Mouse (Mus musculus): ENCODE data around the gene Tnrc18. TPM values are rescaled to one million over a fixed set of nuclear protein-coding genes. Genes with fewer than 3 reads are reported as not detected.
A peak's percentile ranks its signal among the peaks of the same experiment; 100 is the strongest.

Tnrc18 gene
- total RNA-seq, 4 experiments from 2014 or later, result 112 to 134 (median 116) TPM

DNA sequence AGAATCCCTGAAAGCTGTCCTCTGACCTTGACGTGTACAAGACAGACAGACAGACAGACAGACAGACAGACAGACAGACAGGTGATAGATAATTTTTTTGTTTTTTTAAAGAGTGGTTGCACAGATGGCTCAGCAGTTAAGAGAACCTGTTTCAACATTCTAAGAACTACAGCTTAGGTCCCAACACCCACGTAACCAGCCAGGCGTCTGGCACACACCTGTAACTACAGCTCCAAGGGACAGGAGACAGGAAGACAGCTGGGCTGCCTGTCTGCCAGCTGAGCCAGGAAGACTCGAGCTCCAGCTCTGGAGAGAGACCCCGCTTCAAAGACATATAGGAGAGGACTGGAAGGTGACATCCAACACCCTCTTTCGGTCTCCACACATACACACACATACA lies 38.6 kb downstream of the Tnrc18 start:
- DNase-seq (ENCODE audit: low spot score in 2 of 2), result peak in 1 of 2 experiments; percentile 59

- DNase-seq (ENCODE audit: low spot score in 2 of 2), result no peak
These were observed 39.3 kb downstream of the Tnrc18 start for GRCm38 (mm10) chr5:142778135-142778534.

DNA sequence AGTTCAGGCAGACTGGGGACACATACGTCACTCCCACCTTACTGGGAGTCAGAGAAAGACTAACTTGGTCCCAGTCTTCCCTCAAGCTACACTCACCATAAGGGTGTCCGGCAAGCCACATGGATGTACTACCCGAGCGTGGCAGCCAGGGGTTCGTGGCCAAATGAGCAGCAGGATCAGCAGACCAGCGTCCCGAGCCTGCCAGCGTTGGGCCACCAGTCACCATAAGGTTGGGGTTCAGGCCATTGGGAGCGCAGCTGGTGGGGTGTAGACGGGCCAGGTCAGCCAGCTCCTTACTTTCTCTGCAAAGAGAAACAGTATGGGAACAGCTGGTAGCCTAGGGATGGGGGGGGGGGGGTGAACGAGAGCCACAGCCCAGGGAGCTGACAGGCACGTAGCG lies 41.4 kb downstream of the Tnrc18 start:
- DNase-seq (ENCODE audit: low spot score in 2 of 2), result no peak

DNA sequence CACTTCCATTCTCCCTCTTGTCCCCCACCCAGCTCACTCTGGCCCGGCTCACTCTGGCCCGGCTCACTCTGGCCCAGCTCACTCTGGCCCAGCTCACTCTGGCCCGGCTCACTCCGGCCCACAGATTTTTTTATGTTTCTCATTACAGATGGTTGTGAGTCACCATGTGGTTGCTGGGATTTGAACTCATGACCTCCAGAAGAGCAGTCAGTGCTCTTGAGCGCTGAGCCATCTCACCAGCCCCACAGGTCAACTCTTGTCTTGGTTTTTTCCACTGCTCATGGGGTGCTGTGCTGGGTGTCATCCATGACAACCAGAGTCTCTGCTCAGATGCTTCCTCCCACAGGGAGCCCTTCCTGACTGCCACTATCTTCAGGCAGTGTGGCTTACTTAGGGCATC lies 42.7 kb downstream of the Tnrc18 start:
- DNase-seq (ENCODE audit: low spot score in 2 of 2), result no peak

GRCm38 (mm10) chr5:142771964-142772363 lies 45.5 kb downstream of the Tnrc18 start:
- DNase-seq (ENCODE audit: low spot score in 2 of 2), result no peak

DNA sequence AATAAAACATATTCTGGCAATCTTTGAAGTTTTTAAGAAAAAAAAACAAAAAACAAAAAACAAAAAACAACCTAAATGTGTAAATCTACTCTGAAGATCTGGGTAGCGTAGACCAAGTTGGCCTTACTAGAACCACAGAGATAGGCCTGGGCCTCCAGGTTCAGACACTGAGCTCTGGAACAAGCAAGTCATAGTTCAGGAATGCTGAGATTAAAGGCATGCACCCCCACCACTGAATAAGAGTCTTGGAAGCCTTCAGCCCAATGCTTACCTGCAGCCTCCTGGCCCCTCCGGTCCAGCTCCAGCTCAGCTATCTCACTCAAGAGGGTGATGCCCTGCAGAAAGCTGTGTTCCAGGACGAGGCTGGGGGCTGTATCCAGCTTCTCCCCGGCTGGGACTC lies 46.4 kb downstream of the Tnrc18 start:
- DNase-seq (ENCODE audit: low spot score in 2 of 2), result no peak

- no peak for DNase-seq (ENCODE audit: low spot score in 2 of 2)
These were observed 47.8 kb downstream of the Tnrc18 start for GRCm38 (mm10) chr5:142769641-142770040.

GRCm38 (mm10) chr5:142768352-142769267 lies 48.9 kb downstream of the Tnrc18 start:
- no peak for DNase-seq (ENCODE audit: low spot score in 2 of 2)

GRCm38 (mm10) chr5:142767937-142768336 lies 49.5 kb downstream of the Tnrc18 start:
- peak in 1 of 2 experiments; percentile 66 for DNase-seq (ENCODE audit: low spot score in 2 of 2)

DNA sequence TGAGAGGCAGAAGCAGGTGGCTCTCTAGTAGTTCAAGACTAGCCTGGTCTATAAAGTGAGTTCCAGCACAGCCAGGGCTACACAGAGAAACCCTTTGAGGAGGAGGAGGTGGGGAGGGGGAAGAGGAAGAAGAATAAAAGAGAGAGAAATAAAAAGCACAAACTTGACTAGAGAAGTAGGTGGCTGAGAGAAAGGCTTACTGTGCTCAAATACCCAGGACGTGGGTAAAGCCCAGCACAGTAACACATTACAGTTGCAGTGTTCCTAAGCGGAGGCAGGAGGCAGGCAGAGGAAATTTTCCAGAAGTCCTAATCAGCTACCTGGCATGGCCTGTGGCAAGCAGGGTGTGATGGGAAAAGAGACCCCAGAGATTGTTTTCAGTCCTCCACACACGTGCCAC lies 50.8 kb downstream of the Tnrc18 start:
- no peak for DNase-seq (ENCODE audit: low spot score in 2 of 2)

DNA sequence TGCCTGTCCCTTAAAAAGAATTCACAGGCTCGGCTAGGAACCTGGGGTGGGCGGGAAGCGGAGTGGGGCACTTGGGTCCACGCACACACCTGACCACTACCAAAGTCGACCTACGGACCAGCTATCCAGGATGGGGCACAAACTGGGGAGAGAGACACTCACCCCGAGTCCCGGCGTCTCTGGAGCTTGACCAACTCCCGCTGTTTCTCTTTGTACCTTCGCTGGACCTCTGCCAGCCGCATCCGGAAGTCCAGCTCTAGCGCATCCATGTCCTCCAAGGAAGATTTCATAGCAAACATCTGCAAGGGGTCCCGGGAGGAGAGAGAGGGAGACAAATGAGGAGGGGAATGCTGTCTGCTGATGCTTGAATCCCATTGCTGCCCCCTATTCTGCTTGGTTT lies 52.6 kb downstream of the Tnrc18 start:
- DNase-seq (ENCODE audit: low spot score in 2 of 2), result no peak

GRCm38 (mm10) chr5:142764306-142764705 lies 53.2 kb downstream of the Tnrc18 start:
- no peak for DNase-seq (ENCODE audit: low spot score in 2 of 2)

DNA sequence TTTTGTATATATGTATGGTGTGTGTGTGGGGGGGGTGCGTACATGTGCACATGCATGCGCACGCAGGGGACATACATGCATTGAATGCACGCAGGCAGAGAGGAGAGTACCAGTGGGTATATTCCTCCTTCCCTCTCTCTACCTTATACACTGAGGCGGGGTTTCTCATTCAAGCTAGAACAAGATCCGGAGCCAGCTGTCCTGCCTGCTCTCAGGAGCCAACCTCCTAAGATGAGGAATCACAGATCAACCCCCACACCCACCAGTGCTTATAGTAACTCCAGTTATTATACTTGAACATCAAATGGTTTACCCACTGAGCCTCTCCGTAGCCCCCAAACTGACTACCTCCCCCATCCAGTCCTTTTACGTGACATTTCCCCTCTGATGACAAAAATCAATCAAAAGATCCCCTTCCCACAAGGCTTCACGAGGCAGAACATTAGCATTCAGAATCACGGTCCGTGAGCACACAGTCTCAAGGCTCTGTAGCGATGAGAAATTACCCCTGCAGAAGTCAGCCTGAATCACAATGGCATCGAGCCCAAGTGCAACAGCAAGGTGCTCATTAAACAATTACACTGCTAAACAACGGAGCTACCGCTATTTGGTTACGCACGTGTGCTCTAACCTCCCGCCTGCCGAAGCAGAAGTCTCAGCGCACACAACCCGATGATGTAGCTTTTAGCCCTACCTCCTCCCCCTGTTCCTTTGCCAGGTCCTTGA lies 55.2 kb downstream of the Tnrc18 start:
- DNase-seq (ENCODE audit: low spot score in 2 of 2), result no peak

DNA sequence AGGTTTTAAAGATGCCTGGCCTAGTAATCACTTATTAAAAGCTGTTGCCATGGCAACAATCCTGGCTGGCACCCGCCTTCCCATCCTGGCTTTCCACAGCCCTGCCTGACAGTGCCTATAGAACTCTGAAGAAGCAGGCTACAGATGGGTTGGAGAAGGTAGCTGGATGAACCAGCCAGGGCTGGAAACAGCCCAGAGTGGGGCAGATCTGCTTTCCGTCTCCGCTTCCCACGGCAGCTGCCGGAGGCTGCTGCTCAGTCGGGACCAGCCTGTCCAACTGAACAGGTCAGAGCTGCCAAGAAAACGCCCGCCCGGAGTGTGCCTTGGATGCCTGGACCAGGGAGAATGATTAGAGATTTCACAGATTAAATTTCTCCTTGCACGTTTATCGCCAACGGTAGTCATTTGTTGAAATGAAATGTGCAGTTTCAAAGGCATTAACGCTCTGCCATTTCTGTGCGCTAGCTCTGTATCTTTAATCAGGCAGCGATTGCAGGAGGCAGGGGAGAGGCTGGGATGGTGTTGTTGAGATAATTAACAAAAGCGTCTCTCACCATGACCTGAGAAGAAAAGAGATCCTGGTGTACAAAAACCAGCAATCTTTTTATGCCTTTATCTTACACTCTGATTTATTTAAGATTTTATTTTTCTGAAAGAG lies 56.0 kb downstream of the Tnrc18 start:
- DNase-seq (ENCODE audit: low spot score in 2 of 2), result peak in 1 of 2 experiments; percentile 89

- DNase-seq (ENCODE audit: low spot score in 2 of 2), result no peak
These were observed 57.7 kb downstream of the Tnrc18 start for GRCm38 (mm10) chr5:142759786-142760185.

- no peak for DNase-seq (ENCODE audit: low spot score in 2 of 2)
These were observed 65.2 kb downstream of the Tnrc18 start for GRCm38 (mm10) chr5:142752241-142752640.

DNA sequence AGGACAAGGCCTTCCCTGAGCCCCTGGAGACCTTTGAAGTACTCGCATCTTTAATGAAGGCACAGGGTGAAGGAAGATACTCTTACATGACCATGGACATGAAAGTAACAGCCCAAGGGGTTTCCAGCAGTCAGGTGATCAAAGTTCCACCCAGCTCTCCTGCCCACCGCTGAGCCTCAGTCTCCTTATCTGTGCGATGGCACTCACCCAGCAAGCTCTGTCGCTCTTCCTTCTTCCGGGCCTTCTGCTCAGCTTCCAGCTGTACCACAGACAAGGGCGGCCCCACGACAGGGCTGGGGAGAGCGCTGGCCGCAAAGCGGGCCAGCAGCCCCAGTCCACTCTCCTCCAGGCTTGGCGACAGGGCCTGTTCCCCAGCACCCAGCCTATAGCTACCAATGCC lies 67.3 kb downstream of the Tnrc18 start:
- DNase-seq (ENCODE audit: low spot score in 2 of 2), result no peak

DNA sequence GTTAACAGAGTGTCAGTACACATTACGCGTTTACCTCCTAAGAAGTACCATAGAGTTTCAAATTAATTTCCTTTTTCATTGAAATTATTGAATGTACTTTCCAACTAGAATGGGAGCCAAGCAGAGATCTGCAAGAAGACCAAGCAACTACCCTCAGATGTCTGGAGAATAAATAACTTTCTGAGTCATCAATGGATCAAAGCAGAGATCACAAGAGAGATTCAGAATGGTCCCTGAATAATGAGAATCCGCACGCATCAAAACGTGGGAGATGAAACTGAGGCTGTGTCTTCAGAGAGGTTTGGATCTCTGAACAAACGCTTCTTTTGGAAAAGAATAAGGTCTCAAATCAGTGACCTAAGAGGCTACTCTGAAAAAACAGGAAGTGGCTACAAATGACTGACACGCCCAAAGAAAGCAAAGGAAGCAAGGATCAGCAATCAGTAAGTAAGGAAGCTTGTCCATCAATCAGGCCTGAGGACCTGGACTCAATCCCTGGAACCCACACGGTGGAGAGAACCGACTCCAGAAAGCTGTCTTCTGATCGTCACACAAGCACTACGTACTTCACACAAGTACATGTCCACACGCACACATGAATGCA lies 70.3 kb downstream of the Tnrc18 start:
- no peak for DNase-seq (ENCODE audit: low spot score in 2 of 2)

DNA sequence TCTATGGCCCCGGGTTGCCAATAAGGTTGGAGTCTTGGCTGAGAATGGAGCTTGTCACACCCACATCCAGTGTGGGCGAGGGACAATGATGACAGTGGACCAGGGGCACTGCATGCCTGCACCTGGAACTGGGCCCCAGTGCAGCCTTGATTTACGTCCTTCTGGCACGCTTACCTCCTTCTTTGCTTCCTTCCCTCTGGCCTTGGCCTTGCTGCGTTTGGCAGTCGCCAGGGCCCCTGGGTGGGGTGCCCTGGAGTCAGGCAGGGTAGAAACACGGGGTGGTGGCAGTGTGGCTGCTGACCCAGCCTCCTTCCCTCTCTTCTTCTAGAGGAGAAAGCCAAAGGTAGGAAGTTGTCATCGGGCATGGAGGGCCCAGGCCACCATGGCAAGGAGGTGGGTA lies 77.5 kb downstream of the Tnrc18 start:
- DNase-seq (ENCODE audit: low spot score in 2 of 2), result no peak

DNA sequence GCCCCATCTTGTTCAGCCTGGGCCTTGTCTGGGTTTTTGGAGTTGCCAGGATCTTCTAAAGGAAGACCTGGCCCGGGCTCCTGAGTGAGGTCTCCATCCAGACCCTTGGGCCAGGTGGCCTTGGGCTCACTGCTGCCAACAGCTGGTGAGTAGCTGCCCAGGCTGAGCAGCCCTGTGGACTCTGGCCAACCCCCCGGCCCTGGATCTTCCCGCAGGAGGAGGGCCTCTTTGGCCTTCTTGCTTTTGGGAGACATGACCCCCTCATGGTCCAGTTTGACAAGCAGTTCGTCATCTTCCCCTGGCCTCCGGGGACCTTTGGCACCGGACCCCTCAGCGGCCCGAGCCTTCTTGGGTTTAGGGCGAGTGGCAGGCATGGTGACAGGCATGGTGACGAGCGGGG lies 85.5 kb downstream of the Tnrc18 start:
- DNase-seq (ENCODE audit: low spot score in 2 of 2), result no peak

DNA sequence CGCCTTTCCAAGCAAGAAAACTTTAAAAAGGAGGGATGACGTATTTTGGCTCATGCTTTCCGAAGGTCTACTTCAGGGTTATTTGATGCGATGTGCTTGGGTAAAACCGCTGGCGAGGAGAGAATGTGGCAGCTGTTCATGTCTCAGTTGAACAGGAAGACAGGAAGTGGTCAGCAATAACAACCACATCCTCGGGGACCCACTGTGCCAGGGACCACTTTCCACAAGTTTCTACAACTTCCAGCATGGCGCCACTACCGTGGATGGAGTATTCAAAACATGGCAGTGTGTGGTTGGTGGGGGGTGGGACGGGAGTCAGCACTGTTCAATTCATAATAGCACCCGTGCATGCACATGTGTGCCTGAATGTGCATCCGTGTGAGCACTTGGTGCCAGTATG lies 87.2 kb downstream of the Tnrc18 start:
- no peak for DNase-seq (ENCODE audit: low spot score in 2 of 2)

DNA sequence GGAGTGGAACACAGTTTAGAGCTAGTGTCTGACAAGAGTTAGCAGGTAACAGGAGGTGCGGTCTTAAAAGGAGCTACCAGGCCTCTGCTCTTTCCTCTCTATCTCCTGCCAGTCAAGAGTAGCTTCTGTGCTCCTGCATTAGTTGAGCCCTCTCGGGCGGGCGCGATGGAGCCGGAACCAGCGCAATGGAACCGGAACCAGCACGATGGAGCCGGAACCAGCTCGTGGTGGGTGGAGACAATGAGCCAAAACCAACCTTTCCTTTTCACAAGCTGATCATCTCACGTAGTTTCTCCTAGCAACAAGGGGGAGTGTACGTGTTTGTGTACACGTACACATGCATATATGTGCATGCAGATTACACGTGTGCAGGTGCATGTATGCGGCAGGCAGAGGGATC lies 89.2 kb downstream of the Tnrc18 start:
- no peak for DNase-seq (ENCODE audit: low spot score in 2 of 2)

Measured in left cerebral cortex, adult 8-10 months (tissue).